Mouse (Mus musculus): Measurements from ENCODE around the gene Bad.
"Not testable (repeated sequence)": the region's sequence is repeated elsewhere in the genome, so short reads cannot be mapped to it uniquely, and the experiment has no call there.

Gene Bad

DNA sequence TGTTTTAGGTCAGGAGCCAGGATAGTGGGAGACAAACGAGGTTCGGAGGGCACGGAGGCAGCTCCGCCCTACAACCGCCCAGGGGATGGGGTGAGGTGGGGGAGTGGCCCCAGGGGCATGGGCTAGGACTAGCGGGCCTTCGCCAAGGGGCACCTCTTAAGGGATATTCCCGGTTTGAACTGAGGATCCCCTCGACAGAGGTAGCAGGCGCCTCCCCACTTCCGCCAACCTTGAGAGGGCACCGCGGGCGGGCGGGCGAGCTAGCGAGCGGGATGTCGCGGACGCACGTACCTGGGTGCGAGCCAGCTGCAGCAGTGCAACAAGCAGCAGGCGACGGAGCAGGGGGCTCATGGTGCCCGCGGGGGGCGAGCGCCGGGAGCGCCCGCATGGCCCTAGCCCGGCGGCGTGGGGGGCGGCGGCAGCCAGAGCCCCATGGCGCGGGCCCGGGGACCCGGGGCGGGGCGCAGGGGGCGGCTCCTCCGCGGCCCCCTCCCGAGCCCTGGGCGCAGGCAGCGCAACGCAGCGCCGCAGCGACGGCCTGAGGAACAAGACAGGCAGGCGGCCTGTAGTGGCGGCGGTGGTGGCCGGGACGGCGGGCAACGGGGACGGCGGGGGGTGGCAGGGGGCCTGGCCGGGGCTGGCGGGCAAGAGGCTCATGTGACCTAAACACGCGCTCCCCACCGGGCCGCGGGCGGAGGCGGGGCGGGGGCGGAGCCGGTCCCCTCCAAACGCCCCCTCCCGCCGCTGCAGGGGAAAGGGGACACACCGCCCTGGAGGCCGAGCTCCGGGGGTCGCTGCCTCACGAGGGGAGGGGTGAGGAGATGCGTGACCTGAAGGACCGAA is 45.6 kb downstream of the Bad start, which contains the start of gene Vegfb:
TSS of gene Vegfb (minus strand) at position 591 of the 843 bp plus-strand sequence.
- peak; percentile 68 for DNase-seq

DNA sequence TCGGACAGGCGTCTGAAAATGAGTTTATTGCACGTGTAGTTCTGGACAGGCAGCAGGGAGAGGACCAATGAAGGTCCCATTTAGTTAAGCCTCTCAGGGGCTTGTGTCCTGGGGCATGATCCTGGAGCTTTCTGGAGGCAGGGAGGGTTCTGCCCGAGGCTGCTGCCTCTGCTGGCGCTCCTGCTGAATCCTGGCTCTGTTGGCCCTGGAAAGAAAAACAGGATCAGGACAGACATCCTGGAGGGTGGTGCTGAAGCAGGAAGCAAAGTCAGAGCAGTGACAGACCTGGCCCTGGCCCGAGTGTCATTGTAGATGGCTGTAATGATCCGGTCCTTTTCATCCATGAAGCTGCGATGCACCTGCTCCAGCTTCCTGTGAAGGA is 46.2 kb downstream of the Bad start:
- DNase-seq = no peak

DNA sequence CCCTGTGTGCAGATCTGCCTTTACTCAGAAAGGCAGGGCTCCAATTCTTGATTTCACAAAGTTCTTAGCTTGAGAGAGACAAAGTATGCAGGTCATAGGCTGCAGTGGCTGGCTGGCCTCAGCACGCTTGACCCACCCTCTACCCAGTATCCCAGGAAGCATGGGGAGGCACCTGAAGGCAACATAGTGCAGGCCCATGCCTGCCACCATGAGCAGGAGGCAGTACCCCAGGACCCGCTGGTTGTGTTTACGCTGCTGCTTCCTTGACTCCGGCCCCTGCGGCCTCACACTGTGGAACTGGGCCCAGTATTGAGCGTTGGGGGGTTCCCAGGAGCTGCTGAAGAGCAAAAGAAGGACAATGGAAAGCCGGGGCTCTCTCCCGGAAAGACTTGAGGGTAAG is 47.6 kb downstream of the Bad start:
- DNase-seq = no peak

GRCm38 (mm10) chr19:6990712-6991111 is 49.1 kb downstream of the Bad start:
- no peak for DNase-seq

DNA sequence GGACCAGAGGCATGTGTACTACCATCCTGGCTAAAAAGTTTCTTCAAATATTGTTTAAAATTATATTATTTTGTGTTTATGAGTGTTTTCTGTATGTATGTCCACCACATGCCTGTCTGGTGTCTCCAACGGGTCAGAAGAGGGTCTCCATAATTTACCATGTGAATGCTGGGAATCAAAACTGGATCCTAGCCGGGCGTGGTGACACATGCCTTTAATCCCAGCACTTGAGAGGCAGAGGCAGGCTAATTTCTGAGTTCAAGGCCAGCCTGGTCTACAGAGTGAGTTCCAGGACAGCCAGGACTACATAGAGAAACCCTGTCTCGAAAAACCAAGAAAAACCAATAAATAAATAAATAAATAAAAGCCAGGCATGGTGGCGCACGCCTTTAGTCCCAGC is 49.5 kb downstream of the Bad start:
- DNase-seq = not testable (repeated sequence)

GRCm38 (mm10) chr19:6992011-6992858 is 50.6 kb downstream of the Bad start, which contains the start of gene Dnajc4:
Dnajc4 (minus strand) TSS chr19:6992572.
- DNase-seq = peak; percentile 93

DNA sequence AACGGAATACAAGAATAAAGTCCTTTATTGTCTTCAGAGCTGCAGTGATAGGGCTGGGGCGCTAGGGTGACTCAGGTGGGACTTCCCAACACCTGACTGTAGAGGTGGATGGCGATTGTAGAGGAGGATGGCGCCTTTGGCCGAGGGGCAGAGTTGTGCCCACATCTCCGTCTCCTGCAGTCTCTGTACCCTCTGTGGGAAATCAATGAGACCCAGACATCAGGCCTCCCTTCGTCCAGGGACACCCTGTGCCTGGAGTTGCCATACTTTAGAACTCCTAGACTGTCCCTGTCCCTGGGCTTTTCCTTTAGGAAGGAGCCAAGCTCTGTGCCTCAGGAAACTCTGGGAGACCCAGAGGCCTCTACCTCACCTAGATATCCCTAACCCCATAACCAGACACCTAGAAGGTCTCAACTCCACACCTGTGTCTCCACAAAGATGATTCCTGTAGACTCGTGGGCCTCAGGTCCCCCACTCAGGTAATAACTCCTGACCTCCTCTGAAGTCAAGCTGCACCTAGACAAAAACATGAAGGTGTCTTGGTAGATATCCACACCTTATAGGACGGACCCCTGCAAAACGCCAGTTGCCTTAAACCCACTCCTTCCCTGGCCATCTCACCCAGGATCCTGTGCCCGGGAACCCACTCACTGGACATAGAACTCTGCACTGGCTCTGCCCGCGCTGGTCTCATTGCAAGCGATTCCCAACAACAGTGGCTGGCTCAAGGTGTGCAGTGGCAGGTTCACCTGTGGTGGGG is 51.5 kb downstream of the Bad start:
- no peak for DNase-seq

GRCm38 (mm10) chr19:6994002-6994401 is 52.3 kb downstream of the Bad start:
- no peak for DNase-seq

DNA sequence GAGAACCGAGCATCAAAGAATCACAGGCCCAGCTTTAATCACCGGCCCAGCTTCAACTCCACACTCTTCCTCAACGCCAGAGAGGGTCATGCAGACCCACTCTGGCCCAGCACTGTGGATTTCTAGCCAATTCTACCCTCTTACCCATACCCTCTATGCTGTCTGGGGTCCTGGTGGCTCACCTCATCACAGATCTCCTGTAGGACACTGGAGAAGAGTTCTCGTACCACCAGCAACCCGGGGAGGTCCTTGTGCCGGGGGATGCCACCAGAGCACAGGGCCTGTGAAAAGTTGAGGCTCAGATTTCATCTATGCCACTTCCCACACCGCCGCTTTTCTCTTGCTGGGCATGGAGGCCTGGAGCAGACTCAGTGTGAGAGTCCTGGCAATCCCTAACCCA is 52.8 kb downstream of the Bad start:
- no peak for DNase-seq

DNA sequence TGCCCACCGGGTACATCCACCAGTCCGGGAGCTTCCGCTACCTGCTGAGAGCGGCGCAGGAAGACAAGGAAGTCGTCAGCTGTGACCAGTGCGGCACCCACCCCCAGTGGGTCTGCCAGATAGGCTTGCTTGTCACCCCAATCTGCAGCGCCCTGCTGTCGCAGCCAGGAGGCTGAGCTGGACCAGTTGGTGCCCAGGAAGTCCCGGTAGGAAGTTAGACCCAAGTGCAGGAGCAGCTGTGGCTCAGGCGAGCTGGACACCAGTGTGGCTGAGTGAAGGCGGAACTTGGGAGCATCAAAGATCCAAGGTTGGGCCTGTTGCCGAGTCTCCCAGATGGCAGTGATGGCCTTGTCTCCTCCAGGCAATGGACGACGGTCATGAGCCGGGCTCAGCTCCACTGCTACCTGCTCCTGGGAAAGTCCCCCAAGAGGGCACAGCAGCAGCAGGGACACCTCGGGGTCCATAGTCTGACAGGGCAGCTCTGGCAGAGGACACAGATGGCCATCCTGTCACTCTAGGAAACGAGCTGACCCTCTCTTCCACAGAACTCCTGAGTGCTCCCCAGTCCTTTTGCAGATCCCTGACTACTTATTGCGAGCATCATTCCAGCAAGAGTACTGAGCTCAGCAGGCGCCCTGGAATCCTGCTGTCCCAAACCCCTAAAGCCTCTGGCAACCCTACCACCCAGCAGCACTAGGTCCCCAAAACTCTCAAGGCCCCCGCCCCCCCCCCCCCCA is 53.8 kb downstream of the Bad start:
- no peak for DNase-seq

DNA sequence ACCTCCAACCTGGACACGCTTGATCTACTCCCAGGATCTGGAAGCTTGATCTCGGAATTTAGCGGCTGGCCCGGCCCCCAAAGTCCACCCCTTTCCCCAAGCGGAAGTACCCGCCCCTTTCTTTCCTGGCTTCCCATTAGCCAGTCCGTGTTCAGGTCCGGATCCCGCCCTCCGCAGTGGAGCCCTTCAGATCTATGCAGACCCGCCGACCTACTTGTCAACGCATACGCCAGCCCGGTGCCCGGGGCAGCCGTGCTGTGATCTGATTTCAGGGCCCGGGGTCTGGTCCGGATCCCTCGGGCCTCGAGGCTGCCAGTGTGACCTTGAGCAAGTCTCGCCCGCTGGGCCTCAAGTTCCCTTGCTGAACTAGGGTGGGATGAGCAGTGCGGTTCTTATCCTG is 54.3 kb downstream of the Bad start, which contains the start of the genes Nudt22 and Trpt1:
TSS of gene Nudt22 (minus strand) at position 112 of the 400 bp plus-strand sequence.
TSS of gene Trpt1 (plus strand) at position 126 of the 400 bp plus-strand sequence.
- peak; percentile 73 for DNase-seq

- DNase-seq = no peak
Observed at GRCm38 (mm10) chr19:6997721-6998290, 56.1 kb downstream of the Bad start.

- DNase-seq = no peak
Observed at GRCm38 (mm10) chr19:6999360-7000063, 57.9 kb downstream of the Bad start.

Measured in right cerebral cortex, postnatal 4 days (tissue).